Mouse (Mus musculus) MN1 (cell line): ENCODE results near the gene Zfp87.

Source experiments
- DNase-seq: peaks from one replicate; pipeline ENCODE4 v3.0.0-alpha.2; 2016; ENCODE audit warnings: low spot score

Gene Zfp87

GRCm38 (mm10) chr13:67525753-67526410, at the start of gene Zfp87, which contains the start of gene Gm26965:
Gene Zfp87 (minus strand): TSS chr13:67526177.
Gene Gm26965 (minus strand): TSS chr13:67526151.
- DNase-seq: peak; percentile 95

GRCm38 (mm10) chr13:67572591-67573189, 46.7 kb upstream of the Zfp87 start:
- no peak for DNase-seq

GRCm38 (mm10) chr13:67553730-67554129, 27.8 kb upstream of the Zfp87 start, which contains the start of gene Zfp748:
Gene Zfp748 (minus strand): TSS chr13:67553830.
- no peak for DNase-seq

- DNase-seq: peak; percentile 92
These were observed 26.7 kb upstream of the Zfp87 start for GRCm38 (mm10) chr13:67552505-67553346.

GRCm38 (mm10) chr13:67545941-67546340, 20.0 kb upstream of the Zfp87 start:
- no peak for DNase-seq

- DNase-seq: no peak
These were observed 1.2 kb upstream of the Zfp87 start for GRCm38 (mm10) chr13:67527049-67527730.

- DNase-seq: no peak
These were observed 25.1 kb downstream of the Zfp87 start for GRCm38 (mm10) chr13:67500908-67501307.

- DNase-seq: peak; percentile 87
These were observed 25.8 kb downstream of the Zfp87 start, which contains the start of gene Zfp58 for GRCm38 (mm10) chr13:67500084-67500719. Gene Zfp58 (minus strand): TSS chr13:67500555.

- DNase-seq: no peak
These were observed 30.3 kb downstream of the Zfp87 start for GRCm38 (mm10) chr13:67495631-67496030.

- no peak for DNase-seq
These were observed 41.6 kb downstream of the Zfp87 start for GRCm38 (mm10) chr13:67484424-67484811.

- DNase-seq: peak; percentile 88
These were observed 42.2 kb downstream of the Zfp87 start, which contains the start of gene Zfp874b for GRCm38 (mm10) chr13:67483625-67484423. Gene Zfp874b (minus strand): TSS chr13:67484258.

GRCm38 (mm10) chr13:67481528-67481927, 44.4 kb downstream of the Zfp87 start:
- DNase-seq: peak; percentile 24

GRCm38 (mm10) chr13:67469274-67469673, 56.7 kb downstream of the Zfp87 start:
- no peak for DNase-seq
